Mouse (Mus musculus) liver, adult 2 months (tissue): ENCODE results near the gene Zc3h12a. TPM values are rescaled to one million over a fixed set of nuclear protein-coding genes. Genes with fewer than 3 reads are reported as not detected.

Source experiments
- DNase-seq: peaks from one replicate; pipeline ENCODE4 v3.0.0-alpha.2; 2011; ENCODE audit warnings: low read depth, low spot score; ENCODE audit errors: extremely low read depth
- H3K27ac ChIP-seq: fragments of 200-500 bp; replicated peaks from 2 replicates; pipeline ENCODE4 v1.5.1; 2012; ENCODE audit warnings: low read depth, mild to moderate bottlenecking, control low read depth, inconsistent platforms, low read length; ENCODE audit not compliant: insufficient read depth
- H3K27me3 ChIP-seq: fragments of 200-500 bp; 2 replicates; pipeline ENCODE4 v1.6.1; 2012; ENCODE audit warnings: mild to moderate bottlenecking, moderate library complexity, low read length, inconsistent platforms; ENCODE audit not compliant: control insufficient read depth, insufficient read depth
- H3K36me3 ChIP-seq: fragments of 200-500 bp; 2 replicates; pipeline ENCODE4 v1.6.1; 2012; ENCODE audit warnings: low read length, inconsistent platforms; ENCODE audit not compliant: control insufficient read depth, insufficient read depth
- H3K4me1 ChIP-seq: fragments of 200-500 bp; 2 replicates; pipeline ENCODE4 v1.6.1; 2011; ENCODE audit warnings: low read length; ENCODE audit not compliant: control insufficient read depth, insufficient read depth
- H3K4me3 ChIP-seq: fragments of 200-500 bp; 2 replicates; pipeline ENCODE4 v1.5.1; 2011; ENCODE audit warnings: low read depth, mild to moderate bottlenecking, control low read depth, low read length, moderate library complexity; ENCODE audit not compliant: insufficient read depth
- H3K79me2 ChIP-seq: fragments of 200-500 bp; 2 replicates; pipeline ENCODE4 v1.6.1; 2012; ENCODE audit warnings: inconsistent platforms, mild to moderate bottlenecking, low read length, moderate library complexity; ENCODE audit not compliant: control insufficient read depth, insufficient read depth
- H3K9ac ChIP-seq: fragments of 200-500 bp; 2 replicates; pipeline ENCODE4 v1.6.1; 2012; ENCODE audit warnings: low read depth, mild to moderate bottlenecking, control low read depth, inconsistent platforms, low read length
- CTCF ChIP-seq: fragments of 200-500 bp; IDR thresholded peaks from 2 replicates; pipeline ENCODE4 v1.5.1; 2011; ENCODE audit warnings: low read depth, low read length, control low read depth
- POLR2A ChIP-seq: fragments of 200-500 bp; IDR thresholded peaks from 2 replicates; pipeline ENCODE4 v1.6.1; 2011; ENCODE audit warnings: low read length, control low read depth; ENCODE audit not compliant: insufficient read depth; ENCODE audit errors: extremely low read depth
- WGBS: fragments of 180-500 bp; shearing (Covaris S2); methylation state at CpG from one replicate; pipeline ENCODE4 v1.1.7; 2018; 5-methylcytosine and 5-hydroxymethylcytosine counted together
- polyA plus RNA-seq: library from polyadenylated mRNA; depleted of rRNA; stranded (reverse); fragments of >200 nt; gene quantifications from 2 replicates; pipeline ENCODE4 v1.2.3, GENCODE M21; 2012
- total RNA-seq: library from RNA; depleted of rRNA; stranded (reverse); fragments of >200 nt; gene quantifications from 2 replicates; pipeline ENCODE4 v1.2.3, GENCODE M21; 2014

Gene Zc3h12a
- total and polyA plus RNA-seq, 2 experiments, result 0.74 to 3.0 TPM

DNA sequence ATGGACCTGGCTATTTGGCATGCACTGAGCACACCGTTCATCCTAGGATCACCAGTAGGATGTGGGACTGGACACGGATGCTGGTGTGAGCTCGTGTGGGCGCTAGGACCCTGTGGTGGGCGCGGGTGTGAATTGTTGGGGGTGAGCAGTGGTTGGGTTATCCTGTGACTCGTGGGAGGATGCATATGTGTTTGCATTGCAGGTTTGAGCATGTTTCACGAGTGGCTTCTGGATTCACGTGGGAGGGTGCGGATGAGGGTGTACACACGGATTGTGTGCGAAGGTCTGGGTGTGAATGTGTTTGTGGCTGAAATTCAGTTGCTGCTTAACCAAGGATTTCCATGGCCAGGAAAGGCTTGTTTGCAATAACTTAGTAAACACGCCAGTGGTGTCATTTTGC, 45.1 kb upstream of the Zc3h12a start:
- no peaks in the 10 kb centered on the region for H3K4me1 ChIP-seq
- H3K9ac ChIP-seq, result no peak overlapping the region
- no peak overlapping the region for H3K27ac ChIP-seq
- no peak for DNase-seq
- WGBS, result 84% methylated on average over 13 of the region's 13 CpGs
- no peak overlapping the region for H3K4me3 ChIP-seq
- H3K79me2 ChIP-seq, result no peaks in the 10 kb centered on the region
- no peaks in the 10 kb centered on the region for H3K36me3 ChIP-seq
- no peak for TF ChIP-seq POLR2A
- TF ChIP-seq CTCF, result no peak
- H3K27me3 ChIP-seq, result no peaks in the 10 kb centered on the region

- no peaks in the 10 kb centered on the region for H3K79me2 ChIP-seq
- no peaks in the 10 kb centered on the region for H3K36me3 ChIP-seq
- 74% methylated on average over 1 of the region's 1 CpGs for WGBS
- H3K27me3 ChIP-seq, result no peaks in the 10 kb centered on the region
- no peaks in the 10 kb centered on the region for H3K4me1 ChIP-seq
- no peak overlapping the region for H3K4me3 ChIP-seq
- no peak for DNase-seq
- no peak for TF ChIP-seq POLR2A
- no peak overlapping the region for H3K27ac ChIP-seq
- no peak overlapping the region for H3K9ac ChIP-seq
Measured at GRCm38 (mm10) chr4:125167723-125168122, 40.1 kb upstream of the Zc3h12a start.

DNA sequence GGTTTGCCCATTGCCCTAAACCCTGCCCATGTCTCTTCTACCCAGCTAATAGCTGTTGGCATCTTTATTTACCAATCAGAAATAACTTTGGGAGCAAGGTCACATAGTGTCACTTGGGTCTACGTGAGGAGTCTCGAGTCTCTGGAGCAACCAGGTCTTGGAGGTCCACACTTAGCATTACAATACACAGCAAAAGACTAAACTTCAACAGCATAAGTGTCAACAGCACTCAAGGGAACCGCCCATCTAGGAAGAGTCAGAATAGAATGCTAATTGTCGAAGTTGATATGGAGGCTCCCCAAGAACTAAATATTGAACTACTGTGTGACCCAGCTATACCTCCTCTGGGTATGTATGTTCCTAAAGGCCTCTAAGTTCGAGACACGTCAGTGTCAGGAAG, 37.2 kb upstream of the Zc3h12a start:
- no peak for DNase-seq
- H3K4me3 ChIP-seq, result no peak overlapping the region
- no peaks in the 10 kb centered on the region for H3K36me3 ChIP-seq
- H3K9ac ChIP-seq, result no peak overlapping the region
- H3K4me1 ChIP-seq, result no peaks in the 10 kb centered on the region
- no peaks in the 10 kb centered on the region for H3K27me3 ChIP-seq
- H3K79me2 ChIP-seq, result no peaks in the 10 kb centered on the region
- TF ChIP-seq CTCF, result no peak
- no peak overlapping the region for H3K27ac ChIP-seq
- 87% methylated on average over 6 of the region's 6 CpGs for WGBS

DNA sequence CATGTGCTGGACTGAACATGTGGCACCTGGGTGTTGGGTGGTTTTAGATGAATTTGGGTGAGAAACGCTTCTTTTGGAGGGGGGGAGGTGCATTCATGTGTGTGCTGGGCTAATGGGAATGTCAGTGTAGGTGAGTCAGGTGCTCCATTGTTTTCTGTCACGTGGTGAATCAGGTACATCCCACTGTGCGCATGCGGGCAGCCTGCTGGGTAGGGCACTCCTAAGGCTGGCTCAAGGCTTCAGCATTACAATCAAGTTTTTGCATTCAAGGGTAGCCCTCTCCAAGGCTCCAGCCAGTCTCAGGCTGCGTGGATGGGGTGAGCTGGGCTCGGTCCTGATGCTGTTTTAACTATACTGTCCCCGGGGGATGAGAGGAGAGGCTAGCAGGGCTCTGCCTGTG, 35.1 kb upstream of the Zc3h12a start:
- WGBS, result 56% methylated on average over 7 of the region's 7 CpGs
- Histone ChIP-seq H3K27ac (no peak overlapping the region), H3K36me3 (no peaks in the 10 kb centered on the region), H3K27me3 (no peaks in the 10 kb centered on the region), H3K4me3 (no peak overlapping the region), H3K79me2 (no peaks in the 10 kb centered on the region), H3K4me1 (no peaks in the 10 kb centered on the region), H3K9ac (no peak overlapping the region)
- no peak for DNase-seq
- TF ChIP-seq CTCF (no peak), POLR2A (no peak)

DNA sequence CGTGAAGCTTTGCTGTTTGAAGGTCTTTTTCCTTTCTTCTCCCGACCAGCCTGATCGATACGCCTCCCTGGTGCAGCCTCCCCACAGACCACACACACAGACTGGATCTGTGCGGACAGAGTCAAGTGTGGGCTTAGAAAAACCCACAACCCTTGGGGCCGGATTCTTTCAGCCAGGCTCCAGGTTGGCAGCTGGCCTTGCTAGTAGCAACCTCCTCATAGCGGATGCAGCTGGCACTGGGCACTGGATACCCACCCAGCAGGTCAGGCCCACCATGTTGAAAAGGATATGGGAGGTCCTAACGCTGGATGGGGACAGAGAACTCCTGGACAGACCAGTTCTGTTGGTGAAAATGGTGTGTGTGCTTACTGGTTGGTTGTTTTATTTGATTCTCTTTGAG, 33.8 kb upstream of the Zc3h12a start:
- H3K79me2 ChIP-seq, result no peaks in the 10 kb centered on the region
- no peak overlapping the region for H3K9ac ChIP-seq
- no peaks in the 10 kb centered on the region for H3K4me1 ChIP-seq
- no peaks in the 10 kb centered on the region for H3K27me3 ChIP-seq
- TF ChIP-seq POLR2A (no peak), CTCF (no peak)
- H3K27ac ChIP-seq, result no peak overlapping the region
- 67% methylated on average over 8 of the region's 8 CpGs for WGBS
- no peak for DNase-seq
- H3K4me3 ChIP-seq, result no peak overlapping the region
- H3K36me3 ChIP-seq, result no peaks in the 10 kb centered on the region

DNA sequence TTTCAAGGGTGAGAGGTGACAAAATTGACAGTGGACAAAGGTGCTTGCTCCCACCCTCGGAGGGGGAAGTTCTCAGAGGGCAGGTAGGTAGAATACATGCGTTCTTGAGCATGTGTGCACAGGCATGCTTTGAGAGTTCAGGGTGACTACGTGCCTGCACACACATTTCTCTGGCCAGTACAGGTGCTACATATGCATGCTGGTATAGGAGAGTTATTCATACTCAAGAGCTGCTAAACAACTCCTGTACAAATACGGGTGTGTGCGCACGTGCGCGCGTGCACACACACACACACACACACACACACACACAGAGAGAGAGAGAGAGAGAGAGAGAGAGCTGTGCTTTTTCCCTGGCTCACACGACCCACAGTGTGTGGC, 33.3 kb upstream of the Zc3h12a start:
- DNase-seq, result no peak
- Histone ChIP-seq H3K36me3 (no peaks in the 10 kb centered on the region), H3K79me2 (no peaks in the 10 kb centered on the region), H3K9ac (no peak overlapping the region), H3K27ac (no peak overlapping the region), H3K4me3 (no peak overlapping the region), H3K27me3 (no peaks in the 10 kb centered on the region), H3K4me1 (no peaks in the 10 kb centered on the region)
- no peak for TF ChIP-seq CTCF
- TF ChIP-seq POLR2A, result no peak
- WGBS, result 68% methylated on average over 10 of the region's 10 CpGs
